Mouse (Mus musculus): ENCODE results near the gene Raph1.

- TF ChIP-seq CTCF (IDR thresholded peaks at IDR 0.05; ENCODE audit: borderline replicate concordance, extremely low read depth, insufficient read depth, insufficient read length), result no peak
- no peak for TF ChIP-seq POLR2A (IDR thresholded peaks at IDR 0.05; ENCODE audit: borderline replicate concordance, extremely low read depth, insufficient read depth, insufficient read length, poor library complexity, severe bottlenecking)
Observed at GRCm38 (mm10) chr1:60503456-60503855, 63.4 kb downstream of the Raph1 start.

All from brain, embryonic 14.5 days (tissue).